Mouse (Mus musculus): ENCODE measurements at regions not wholly inside any gene's neighbourhood (a gene's known extent, or its start where the extent isn't known, plus 50 kb on each side); places are given as distances from the start of the nearest gene placed in this dataset.

DNA sequence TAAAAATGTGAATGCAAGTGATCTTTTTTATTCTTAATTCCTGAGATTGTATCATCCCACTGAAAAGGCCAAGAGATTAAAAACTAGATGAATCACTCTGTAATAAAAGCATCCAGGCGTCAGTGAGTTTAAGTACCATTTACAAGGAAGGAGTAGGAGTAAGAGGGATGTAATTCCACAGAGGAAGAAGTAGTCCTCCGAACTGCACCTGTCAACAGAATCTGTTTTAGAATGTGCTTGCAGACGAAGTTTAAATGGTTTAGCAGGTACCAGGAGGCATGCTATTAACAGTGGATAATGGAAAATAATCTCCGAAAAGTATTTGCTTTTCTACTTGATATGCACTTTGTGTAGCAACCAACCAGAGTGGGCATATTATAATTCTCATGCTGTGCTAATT is 423.3 kb downstream of the Fam198b start:
- TF ChIP-seq POLR2A (IDR thresholded peaks at IDR 0.05; ENCODE audit: borderline replicate concordance, extremely low read depth, low read depth, low read length) (no peak), CTCF (IDR thresholded peaks at IDR 0.05; ENCODE audit: insufficient read depth, low read length) (no peak)
- no peak for DNase-seq
- Histone ChIP-seq H3K4me1 (ENCODE audit: control insufficient read depth, insufficient read depth, low read length) (no peaks in the 10 kb centered on the region), H3K4me3 (replicated peaks; ENCODE audit: extremely low read depth, low read depth, low read length) (no peak overlapping the region)
- WGBS: 59% methylated on average over 4 of the region's 4 CpGs

DNA sequence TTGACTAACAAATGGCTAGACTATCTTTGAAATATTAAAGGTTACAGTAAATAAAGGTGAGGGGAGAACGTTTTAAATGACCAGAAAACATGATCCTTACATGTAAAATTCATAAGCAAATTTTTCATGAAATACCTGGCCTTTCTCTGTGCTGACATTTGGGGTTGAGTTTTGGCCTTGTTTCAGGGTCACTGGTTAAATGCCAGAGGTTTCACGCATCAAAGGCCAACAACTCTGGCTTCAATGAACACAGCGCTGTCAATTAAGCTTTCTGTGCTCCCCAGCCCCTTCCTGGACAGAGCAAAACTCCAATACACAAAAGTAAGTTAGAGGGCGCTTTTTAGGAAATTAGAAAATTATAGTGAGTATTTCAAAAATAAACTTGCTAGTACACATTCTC is 425.6 kb downstream of the Fam198b start:
- Histone ChIP-seq H3K4me1 (ENCODE audit: control insufficient read depth, insufficient read depth, low read length) (no peaks in the 10 kb centered on the region), H3K4me3 (replicated peaks; ENCODE audit: extremely low read depth, low read depth, low read length) (no peak overlapping the region)
- TF ChIP-seq POLR2A (IDR thresholded peaks at IDR 0.05; ENCODE audit: borderline replicate concordance, extremely low read depth, low read depth, low read length): no peak
- no peak for TF ChIP-seq CTCF (IDR thresholded peaks at IDR 0.05; ENCODE audit: insufficient read depth, low read length)
- no peak for DNase-seq
- 77% methylated on average over 4 of the region's 4 CpGs for WGBS

DNA sequence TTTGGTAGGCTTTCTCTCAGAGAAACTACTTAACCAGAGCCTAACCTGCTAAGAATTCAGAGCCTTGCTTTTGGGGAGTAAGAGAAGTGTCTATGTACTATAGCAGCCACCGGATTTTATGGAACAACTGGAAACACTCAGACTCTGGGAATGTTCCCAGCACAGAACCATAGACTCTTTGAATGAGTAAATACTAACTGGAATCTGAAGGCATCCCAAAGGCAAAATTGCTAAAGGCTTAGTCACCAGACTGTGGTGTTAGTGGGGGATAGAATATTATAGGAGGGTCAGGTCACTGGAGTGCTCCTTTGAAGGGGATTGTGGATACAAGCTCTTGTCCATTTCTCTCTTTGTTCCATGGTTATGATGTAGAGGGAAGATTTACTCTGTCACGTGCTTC is 427.4 kb downstream of the Fam198b start:
- no peaks in the 10 kb centered on the region for H3K4me1 ChIP-seq (ENCODE audit: control insufficient read depth, insufficient read depth, low read length)
- WGBS: 70% methylated on average over 2 of the region's 2 CpGs
- TF ChIP-seq POLR2A (IDR thresholded peaks at IDR 0.05; ENCODE audit: borderline replicate concordance, extremely low read depth, low read depth, low read length) (no peak), CTCF (IDR thresholded peaks at IDR 0.05; ENCODE audit: insufficient read depth, low read length) (no peak)
- H3K4me3 ChIP-seq (replicated peaks; ENCODE audit: extremely low read depth, low read depth, low read length): no peak overlapping the region
- no peak for DNase-seq

- 75% methylated on average over 3 of the region's 3 CpGs for whole genome bisulfite sequencing
- TF ChIP-seq POLR2A (IDR thresholded peaks at IDR 0.05; ENCODE audit: borderline replicate concordance, extremely low read depth, low read depth, low read length): no peak
- no peak overlapping the region for H3K4me3 ChIP-seq (replicated peaks; ENCODE audit: extremely low read depth, low read depth, low read length)
- no peaks in the 10 kb centered on the region for H3K4me1 ChIP-seq (ENCODE audit: control insufficient read depth, insufficient read depth, low read length)
- DNase-seq: no peak
These were observed 438.0 kb downstream of the Fam198b start for GRCm38 (mm10) chr3:80322291-80322690.

- H3K4me1 ChIP-seq (ENCODE audit: control insufficient read depth, insufficient read depth, low read length): no peaks in the 10 kb centered on the region
- 79% methylated on average over 2 of the region's 2 CpGs for WGBS
- TF ChIP-seq CTCF (IDR thresholded peaks at IDR 0.05; ENCODE audit: insufficient read depth, low read length) (no peak), POLR2A (IDR thresholded peaks at IDR 0.05; ENCODE audit: borderline replicate concordance, extremely low read depth, low read depth, low read length) (no peak)
- no peak for DNase-seq
- no peak overlapping the region for H3K4me3 ChIP-seq (replicated peaks; ENCODE audit: extremely low read depth, low read depth, low read length)
These were observed 440.4 kb downstream of the Fam198b start for GRCm38 (mm10) chr3:80324726-80325125.

DNA sequence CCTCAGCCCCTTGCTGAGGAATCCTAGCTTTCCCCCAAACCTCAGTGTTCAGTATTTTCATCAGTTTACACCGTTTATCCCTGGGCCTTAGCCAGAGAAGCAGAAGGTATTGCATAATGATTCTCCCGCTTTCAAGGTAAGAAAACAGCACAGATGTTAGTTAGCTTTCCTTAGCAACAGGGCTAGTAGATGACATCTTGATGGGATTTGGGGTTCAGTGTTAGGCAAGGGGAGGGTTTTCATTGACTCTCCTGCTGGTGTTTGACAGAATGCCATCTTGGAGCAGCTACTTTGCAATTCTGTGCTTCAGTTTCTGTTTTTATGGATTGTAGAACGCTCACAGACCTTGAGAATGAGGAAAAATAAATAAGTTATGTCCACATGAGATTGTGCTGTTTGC is 447.4 kb downstream of the Fam198b start:
- H3K4me1 ChIP-seq (ENCODE audit: control insufficient read depth, insufficient read depth, low read length): no peaks in the 10 kb centered on the region
- no peak overlapping the region for H3K4me3 ChIP-seq (replicated peaks; ENCODE audit: extremely low read depth, low read depth, low read length)
- 47% methylated on average over 3 of the region's 3 CpGs for WGBS
- no peak for DNase-seq
- TF ChIP-seq POLR2A (IDR thresholded peaks at IDR 0.05; ENCODE audit: borderline replicate concordance, extremely low read depth, low read depth, low read length): no peak
- no peak for TF ChIP-seq CTCF (IDR thresholded peaks at IDR 0.05; ENCODE audit: insufficient read depth, low read length)

GRCm38 (mm10) chr3:80334446-80334893 is 450.1 kb downstream of the Fam198b start:
- Histone ChIP-seq H3K4me3 (replicated peaks; ENCODE audit: extremely low read depth, low read depth, low read length) (no peak overlapping the region), H3K4me1 (ENCODE audit: control insufficient read depth, insufficient read depth, low read length) (no peaks in the 10 kb centered on the region)
- 70% methylated on average over 4 of the region's 4 CpGs for WGBS
- DNase-seq: no peak
- TF ChIP-seq CTCF (IDR thresholded peaks at IDR 0.05; ENCODE audit: insufficient read depth, low read length): no peak
- no peak for TF ChIP-seq POLR2A (IDR thresholded peaks at IDR 0.05; ENCODE audit: borderline replicate concordance, extremely low read depth, low read depth, low read length)

DNA sequence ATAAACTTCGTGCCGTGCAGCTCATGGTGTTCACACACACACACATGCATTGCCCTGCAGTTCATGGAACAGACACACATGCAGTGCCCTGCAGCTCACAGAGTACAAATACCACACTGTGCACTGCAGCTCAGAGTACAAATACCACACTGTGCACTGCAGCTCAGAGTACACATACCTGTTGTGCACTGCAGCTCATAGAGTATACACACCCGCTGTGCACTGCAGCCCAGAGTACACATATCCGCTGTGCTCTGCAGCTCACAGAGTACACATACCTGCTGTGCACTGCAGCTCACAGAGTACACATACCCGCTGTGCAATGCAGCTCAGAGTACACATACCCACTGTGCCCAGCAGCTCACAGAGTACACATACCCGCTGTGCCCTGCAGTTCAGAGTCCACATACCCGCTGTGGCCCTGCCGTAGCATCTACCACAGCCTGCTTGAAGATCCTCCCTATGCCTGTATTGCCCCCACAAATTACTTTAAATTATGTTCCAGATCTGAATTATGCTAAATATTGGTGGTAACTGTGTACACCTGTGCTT is 451.9 kb downstream of the Fam198b start:
- DNase-seq: no peak
- Histone ChIP-seq H3K4me1 (ENCODE audit: control insufficient read depth, insufficient read depth, low read length) (no peaks in the 10 kb centered on the region), H3K4me3 (replicated peaks; ENCODE audit: extremely low read depth, low read depth, low read length) (no peak overlapping the region)
- WGBS: 92% methylated on average over 8 of the region's 8 CpGs
- TF ChIP-seq POLR2A (IDR thresholded peaks at IDR 0.05; ENCODE audit: borderline replicate concordance, extremely low read depth, low read depth, low read length): no peak
- TF ChIP-seq CTCF (IDR thresholded peaks at IDR 0.05; ENCODE audit: insufficient read depth, low read length): no peak

- Histone ChIP-seq H3K4me3 (replicated peaks; ENCODE audit: extremely low read depth, low read depth, low read length) (no peak overlapping the region), H3K4me1 (ENCODE audit: control insufficient read depth, insufficient read depth, low read length) (no peaks in the 10 kb centered on the region)
- no peak for DNase-seq
- no peak for TF ChIP-seq CTCF (IDR thresholded peaks at IDR 0.05; ENCODE audit: insufficient read depth, low read length)
- no peak for TF ChIP-seq POLR2A (IDR thresholded peaks at IDR 0.05; ENCODE audit: borderline replicate concordance, extremely low read depth, low read depth, low read length)
These were observed 434.7 kb downstream of the Gria2 start for GRCm38 (mm10) chr3:80367972-80368371.

- H3K4me3 ChIP-seq (replicated peaks; ENCODE audit: extremely low read depth, low read depth, low read length): no peak overlapping the region
- WGBS: 81% methylated on average over 4 of the region's 4 CpGs
- DNase-seq: no peak
These were observed 433.3 kb downstream of the Gria2 start for GRCm38 (mm10) chr3:80369214-80369941.

More at GRCm38 (mm10) chr3:80369214-80369941, 433.3 kb downstream of the Gria2 start:
- H3K4me1 ChIP-seq (ENCODE audit: control insufficient read depth, insufficient read depth, low read length): no peaks in the 10 kb centered on the region
- TF ChIP-seq CTCF (IDR thresholded peaks at IDR 0.05; ENCODE audit: insufficient read depth, low read length) (no peak), POLR2A (IDR thresholded peaks at IDR 0.05; ENCODE audit: borderline replicate concordance, extremely low read depth, low read depth, low read length) (no peak)

All from lung, adult 2 months (tissue).